11 mouse cellular contexts compared by ENCODE assay signal in genomic region chr6:114814882-114815650, GRCm38 (mm10).
DNase-seq lines count a peak whose midpoint lies in the region; ATAC-seq lines count a peak whose summit lies in the region.
"Had no signal": no experiment of that assay in that cellular context is flagged by ENCODE, and none has a peak within 500 bp of the region (broad histone marks: within the 10 kb centered on the region; RNA-seq: fewer than 3 reads in every experiment).

No protein-coding gene starts in this region.

- no peaks in the 10 kb centered on the region for H3K9me3 ChIP-seq in hindbrain, embryonic 11.5 days (ENCODE audit: control insufficient read depth, low read length)
- H3K9me3 ChIP-seq in hindbrain, embryonic 13.5 days, result no peaks in the 10 kb centered on the region
- H3K9me3 ChIP-seq: lung, embryonic 15.5 days had no signal

- H3K36me3 ChIP-seq in hindbrain, embryonic 11.5 days (ENCODE audit: control insufficient read depth, insufficient read depth, low read length), result no peaks in the 10 kb centered on the region
- no peaks in the 10 kb centered on the region for H3K36me3 ChIP-seq in hindbrain, embryonic 13.5 days
- H3K36me3 ChIP-seq: embryonic facial prominence, embryonic 12.5 days; lung, embryonic 15.5 days had no signal

- no peak overlapping the region for H3K9ac ChIP-seq in hindbrain, embryonic 11.5 days (ENCODE audit: low read depth, low read length)
- H3K9ac ChIP-seq in hindbrain, embryonic 13.5 days, result no peak overlapping the region
- H3K9ac ChIP-seq: embryonic facial prominence, embryonic 12.5 days; lung, embryonic 15.5 days had no signal

- no peaks in the 10 kb centered on the region for H3K27me3 ChIP-seq in hindbrain, embryonic 11.5 days (ENCODE audit: control insufficient read depth, insufficient read depth, low read length)
- H3K27me3 ChIP-seq in hindbrain, embryonic 13.5 days, result no peaks in the 10 kb centered on the region
- H3K27me3 ChIP-seq: embryonic facial prominence, embryonic 12.5 days; lung, embryonic 15.5 days had no signal

- H3K4me2 ChIP-seq in hindbrain, embryonic 11.5 days (replicated peaks; ENCODE audit: low read depth, low read length), result no peak overlapping the region
- no peak overlapping the region for H3K4me2 ChIP-seq in hindbrain, embryonic 13.5 days
- H3K4me2 ChIP-seq: embryonic facial prominence, embryonic 12.5 days; lung, embryonic 15.5 days had no signal

- peaks cover 2% of the 10 kb centered on the region; the same call in 1 of the 2 replicates for H3K4me1 ChIP-seq in hindbrain, embryonic 11.5 days (replicated peaks; ENCODE audit: control insufficient read depth, insufficient read depth, low read length)
- H3K4me1 ChIP-seq in hindbrain, embryonic 13.5 days (replicated peaks), result peaks cover 5% of the 10 kb centered on the region; the same call in 1 of the 2 replicates

- ATAC-seq in hindbrain, embryonic 11.5 days (ENCODE audit: low FRiP score), result no peak
- no peak for ATAC-seq in hindbrain, embryonic 13.5 days (ENCODE audit: low FRiP score)
- ATAC-seq: activated CD4-positive, CD25-positive, alpha-beta regulatory T cell, adult 4 months had no signal

- WGBS in hindbrain, embryonic 11.5 days, result 96% methylated on average over 5 of the region's 5 CpGs
- 98% methylated on average over 5 of the region's 5 CpGs for WGBS in hindbrain, embryonic 13.5 days

- DNase-seq in hindbrain, embryonic 11.5 days (ENCODE audit: low spot score), result peak; percentile 37
- peak; percentile 52 for DNase-seq in right cerebral cortex, postnatal 14 days
- DNase-seq in right cerebral cortex, postnatal 25 days, result no peak
- DNase-seq in brain, adult 2 months (ENCODE audit: low read depth, low spot score), result peak; percentile 22
- DNase-seq in thymus, postnatal 25 days, result peak; percentile 23
- DNase-seq in adrenal gland, adult 2 months, result no peak
- DNase-seq in testis, postnatal 10 days (ENCODE audit: low spot score), result no peak

- no peak overlapping the region for H3K4me3 ChIP-seq in hindbrain, embryonic 11.5 days (ENCODE audit: low read depth, low read length)
- H3K4me3 ChIP-seq in hindbrain, embryonic 13.5 days, result no peak overlapping the region
- H3K4me3 ChIP-seq: embryonic facial prominence, embryonic 12.5 days; lung, embryonic 15.5 days had no signal

- H3K27ac ChIP-seq in hindbrain, embryonic 11.5 days (ENCODE audit: low read depth, low read length), result no peak overlapping the region
- H3K27ac ChIP-seq in hindbrain, embryonic 13.5 days, result no peak overlapping the region
- H3K27ac ChIP-seq: embryonic facial prominence, embryonic 12.5 days; lung, embryonic 15.5 days had no signal

Comparison
In these comparisons a context has a peak if more than half of its experiments do, and no peak if none do; other contexts are left out.
1. DNase-seq: peak in hindbrain, embryonic 11.5 days (single experiment), right cerebral cortex, postnatal 14 days (single experiment), brain, adult 2 months (single experiment) and thymus, postnatal 25 days (single experiment); none in right cerebral cortex, postnatal 25 days (single experiment), adrenal gland, adult 2 months (single experiment) and testis, postnatal 10 days (single experiment).